Mouse (Mus musculus) midbrain, postnatal 0 days (tissue): ENCODE results near the gene Kcnh3. TPM values are rescaled to one million over a fixed set of nuclear protein-coding genes. Genes with fewer than 3 reads are reported as not detected.

Experiments
- ATAC-seq: fragments of 200-750 bp; cut with Nextera tagmentation; 2 replicates; pipeline ENCODE4 v1.8.0; 2017; ENCODE audit warnings: moderate number of reproducible peaks, mild to moderate bottlenecking, moderate TSS enrichment, moderate library complexity; ENCODE audit not compliant: low FRiP score
- DNase-seq: peaks from one replicate; pipeline ENCODE4 v3.0.0-alpha.2; 2015; ENCODE audit warnings: low spot score
- H3K27ac ChIP-seq: fragments of 300-500 bp; sonication (generic); 2 replicates; pipeline ENCODE4 v1.5.1; 2014; ENCODE audit warnings: low read depth, mild to moderate bottlenecking, low read length, mixed read lengths
- H3K27me3 ChIP-seq: fragments of 300-500 bp; sonication (generic); 2 replicates; pipeline ENCODE4 v1.6.1; 2014; ENCODE audit warnings: low read length, control low read depth, mixed read lengths; ENCODE audit not compliant: insufficient read depth
- H3K36me3 ChIP-seq: fragments of 300-500 bp; sonication (generic); 2 replicates; pipeline ENCODE4 v1.6.1; 2014; ENCODE audit warnings: low read length, control low read depth, mixed read lengths; ENCODE audit not compliant: insufficient read depth
- H3K4me1 ChIP-seq: fragments of 300-500 bp; sonication (generic); 2 replicates; pipeline ENCODE4 v1.6.1; 2014; ENCODE audit warnings: mild to moderate bottlenecking, control low read depth, antibody characterized with exemption, low read length, mixed read lengths; ENCODE audit not compliant: insufficient read depth
- H3K4me2 ChIP-seq: fragments of 300-500 bp; sonication (generic); 2 replicates; pipeline ENCODE4 v1.6.1; 2014; ENCODE audit warnings: low read depth, mild to moderate bottlenecking, low read length, mixed read lengths; ENCODE audit not compliant: poor library complexity, severe bottlenecking
- H3K4me3 ChIP-seq: fragments of 300-500 bp; sonication (generic); 2 replicates; pipeline ENCODE4 v1.5.1; 2014; ENCODE audit warnings: low read depth, mild to moderate bottlenecking, low read length, moderate library complexity
- H3K9ac ChIP-seq: fragments of 300-500 bp; sonication (generic); replicated peaks from 2 replicates; pipeline ENCODE4 v1.6.1; 2014; ENCODE audit warnings: mild to moderate bottlenecking, low read length, moderate library complexity, mixed read lengths; ENCODE audit not compliant: poor library complexity, severe bottlenecking
- H3K9me3 ChIP-seq: fragments of 300-500 bp; sonication (generic); 2 replicates; pipeline ENCODE4 v1.6.1; 2016; ENCODE audit warnings: low read length, control low read depth
- CTCF ChIP-seq: IDR thresholded peaks from 2 replicates; pipeline ENCODE4 v1.5.1; 2016; ENCODE audit warnings: antibody characterized with exemption, mild to moderate bottlenecking
- WGBS: fragments of 180-500 bp; shearing (Covaris S2); extraction: QIAGEN DNeasy Blood & Tissue Kit; methylation state at CpG from one replicate; pipeline ENCODE4 v1.1.7; 2014; 5-methylcytosine and 5-hydroxymethylcytosine counted together
- polyA plus RNA-seq: library from polyadenylated mRNA; unstranded; fragments of >200 nt; fragmentation: Nextera tagmentation; extraction: Ambion mirVana; gene quantifications from 2 replicates; pipeline ENCODE4 v1.2.1, GENCODE M21; 2015
- total RNA-seq: library from RNA; depleted of rRNA; stranded (reverse); fragments of >200 nt; gene quantifications from 2 replicates; pipeline ENCODE4 v1.2.3, GENCODE M21; 2014

The Kcnh3 gene
- total and polyA plus RNA-seq, 2 experiments from 2014 or later: 0.60 to 3.6 TPM

DNA sequence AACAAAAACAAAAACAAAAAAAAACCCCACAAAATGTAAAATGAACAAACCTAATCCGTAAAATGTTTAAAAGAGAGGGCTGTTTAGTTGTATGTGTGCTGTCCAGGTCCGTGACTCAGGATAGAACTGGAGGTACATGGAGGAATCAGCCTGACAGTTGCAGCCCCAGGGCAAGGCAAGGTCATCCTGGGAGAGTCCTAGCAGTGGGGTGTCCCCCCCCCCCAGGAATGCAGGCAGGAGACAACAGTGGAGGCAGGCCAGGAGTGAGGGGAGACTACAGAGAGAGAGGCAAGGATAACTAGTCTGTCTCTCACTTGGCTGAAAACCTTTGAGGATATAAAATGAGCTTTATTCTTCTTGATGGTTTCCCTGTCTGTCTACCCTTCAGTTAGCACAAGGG is 39.7 kb downstream of the Kcnh3 start:
- H3K4me2 ChIP-seq: no peak overlapping the region
- no peak for DNase-seq
- H3K9ac ChIP-seq: no peak overlapping the region
- no peaks in the 10 kb centered on the region for H3K4me1 ChIP-seq
- 83% methylated on average over 2 of the region's 2 CpGs for WGBS
- TF ChIP-seq CTCF: no peak
- no peaks in the 10 kb centered on the region for H3K9me3 ChIP-seq
- H3K4me3 ChIP-seq: no peak overlapping the region
- no peaks in the 10 kb centered on the region for H3K27me3 ChIP-seq
- H3K27ac ChIP-seq: no peak overlapping the region
- ATAC-seq: no peak
- H3K36me3 ChIP-seq: no peaks in the 10 kb centered on the region

DNA sequence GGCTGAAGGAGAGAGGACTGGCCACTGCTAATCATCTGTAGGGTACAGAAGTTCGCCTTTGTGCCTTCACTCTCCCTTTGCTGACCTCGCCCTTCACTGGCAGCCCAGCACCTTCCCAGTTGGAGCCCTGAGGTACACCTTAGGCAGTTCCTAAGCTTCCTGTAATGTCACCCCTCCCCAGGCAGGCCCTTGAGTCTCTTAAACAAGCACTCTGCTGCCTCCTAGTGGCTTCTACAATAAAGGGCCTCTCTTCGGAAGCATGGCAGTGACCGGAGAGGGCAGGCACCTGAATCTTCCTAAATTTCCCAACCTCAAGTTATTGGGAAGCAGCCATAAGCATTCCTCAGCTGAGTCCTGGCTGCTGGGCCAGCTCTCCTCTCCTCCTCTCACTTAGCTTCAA is 41.0 kb downstream of the Kcnh3 start:
- peak; percentile 78 for TF ChIP-seq CTCF
- H3K27ac ChIP-seq: no peak overlapping the region
- H3K27me3 ChIP-seq: no peaks in the 10 kb centered on the region
- ATAC-seq (no peak), DNase-seq (peak; percentile 85)
- H3K4me3 ChIP-seq: no peak overlapping the region
- no peaks in the 10 kb centered on the region for H3K4me1 ChIP-seq
- H3K4me2 ChIP-seq: no peak overlapping the region
- H3K9me3 ChIP-seq: no peaks in the 10 kb centered on the region
- H3K36me3 ChIP-seq: no peaks in the 10 kb centered on the region
- H3K9ac ChIP-seq: no peak overlapping the region
- WGBS: 28% methylated on average over 4 of the region's 4 CpGs

DNA sequence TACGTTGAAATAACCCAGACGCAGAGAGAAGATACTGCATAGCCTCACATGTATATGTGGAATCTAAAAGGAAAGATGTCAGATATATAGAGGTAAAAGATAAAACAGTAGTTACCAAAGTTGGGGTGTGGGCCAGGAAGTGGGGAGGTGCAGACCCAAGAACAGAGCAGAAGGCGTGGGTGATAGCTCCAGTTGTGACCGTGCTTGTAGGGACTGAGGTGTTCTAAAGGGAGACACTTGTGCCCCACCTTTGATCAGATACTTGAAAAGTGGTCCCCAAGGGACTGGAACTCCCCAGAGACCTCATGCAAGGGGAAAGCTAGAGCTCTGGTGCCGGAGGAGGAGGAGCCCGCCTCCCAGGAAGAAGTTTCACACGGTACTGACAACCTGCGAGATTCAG is 51.4 kb downstream of the Kcnh3 start:
- Histone ChIP-seq H3K9me3 (no peaks in the 10 kb centered on the region), H3K4me1 (no peaks in the 10 kb centered on the region), H3K4me3 (no peak overlapping the region), H3K9ac (no peak overlapping the region), H3K27me3 (no peaks in the 10 kb centered on the region), H3K27ac (no peak overlapping the region), H3K4me2 (no peak overlapping the region), H3K36me3 (no peaks in the 10 kb centered on the region)
- no peak for TF ChIP-seq CTCF
- ATAC-seq (no peak), DNase-seq (no peak)
- WGBS: 85% methylated on average over 8 of the region's 8 CpGs

DNA sequence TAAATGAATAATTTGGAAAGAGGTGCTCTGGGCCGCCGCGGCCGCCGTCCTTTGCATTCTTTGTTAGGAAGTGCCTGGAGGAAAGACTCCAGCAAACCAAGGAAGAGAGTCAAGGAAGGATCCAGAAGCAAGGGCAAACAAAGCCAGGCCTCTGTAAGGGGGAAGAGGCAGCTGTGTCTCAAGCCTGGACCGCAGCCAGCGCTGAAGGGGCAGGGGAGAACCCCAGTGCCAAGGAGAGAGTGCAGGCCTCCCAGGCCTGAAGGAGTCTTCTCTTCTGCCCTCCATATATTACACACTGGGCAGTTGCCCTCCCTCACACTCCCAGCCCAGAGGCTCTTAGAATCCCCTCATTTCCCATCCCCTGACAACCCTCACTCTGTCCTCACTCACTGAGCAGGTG is 53.6 kb downstream of the Kcnh3 start:
- DNase-seq: peak; percentile 30
- 82% methylated on average over 7 of the region's 7 CpGs for WGBS

DNA sequence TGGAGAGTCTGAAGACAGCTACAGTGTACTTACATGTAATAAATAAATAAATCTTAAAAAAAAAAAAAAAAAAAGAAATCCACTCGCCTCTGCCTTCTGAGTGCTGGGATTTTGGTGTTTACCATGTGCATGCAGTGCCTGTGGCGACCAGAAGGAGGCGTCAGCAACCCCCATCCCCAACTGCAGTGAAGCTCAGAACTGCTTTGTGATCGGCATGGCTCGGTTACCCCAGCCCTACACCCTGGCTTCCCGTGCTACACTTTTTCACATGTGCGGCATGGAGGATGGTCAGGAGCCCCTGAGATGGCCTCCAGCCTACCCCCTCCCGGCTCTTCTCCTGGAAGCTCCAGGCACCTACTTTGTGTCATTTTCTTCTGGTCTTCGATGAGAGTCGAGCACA is 58.8 kb downstream of the Kcnh3 start:
- 73% methylated on average over 10 of the region's 10 CpGs for WGBS

More for the DNA sequence above, 53.6 kb downstream of the Kcnh3 start:
- Histone ChIP-seq H3K4me3 (no peak overlapping the region), H3K9me3 (no peaks in the 10 kb centered on the region), H3K27ac (no peak overlapping the region), H3K9ac (no peak overlapping the region), H3K36me3 (no peaks in the 10 kb centered on the region), H3K27me3 (no peaks in the 10 kb centered on the region), H3K4me2 (no peak overlapping the region), H3K4me1 (no peaks in the 10 kb centered on the region)
- no peak for ATAC-seq
- no peak for TF ChIP-seq CTCF

DNA sequence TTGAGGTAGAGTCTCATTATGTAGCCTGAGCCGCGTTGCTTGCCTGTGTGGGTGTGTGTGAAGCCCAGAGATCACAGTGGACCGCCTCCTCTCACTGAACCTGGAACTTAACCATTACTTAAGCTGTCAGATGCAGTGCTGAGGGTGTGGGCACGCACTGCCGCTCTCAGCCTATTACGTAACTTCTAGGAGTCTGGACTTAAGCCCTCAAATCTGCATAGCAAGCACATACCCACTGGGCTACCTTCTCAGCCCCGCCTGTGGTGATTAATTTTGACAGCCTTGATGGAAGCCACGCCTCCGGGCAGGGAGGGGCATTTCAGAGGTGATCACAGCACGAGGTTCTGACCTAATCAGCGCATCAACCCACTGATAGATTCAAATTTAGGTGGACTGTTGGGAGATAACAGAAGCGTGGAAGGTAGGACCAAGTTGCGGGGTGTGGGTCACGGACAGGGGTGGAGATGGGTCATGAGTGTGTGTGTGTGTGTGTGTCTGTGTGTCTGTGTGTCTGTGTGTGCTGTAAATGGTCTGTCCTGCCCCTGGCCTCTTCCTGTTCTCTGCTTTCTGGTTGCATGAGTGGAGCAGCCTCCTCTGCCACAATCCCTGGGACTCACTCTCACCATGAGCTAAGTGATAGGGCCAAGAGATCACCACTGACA is 60.0 kb downstream of the Kcnh3 start:
- no peak overlapping the region for H3K27ac ChIP-seq
- ATAC-seq: no peak
- no peaks in the 10 kb centered on the region for H3K36me3 ChIP-seq
- no peaks in the 10 kb centered on the region for H3K27me3 ChIP-seq
- DNase-seq: no peak
- 45% methylated on average over 14 of the region's 14 CpGs for WGBS
- TF ChIP-seq CTCF: no peak
- H3K4me2 ChIP-seq: no peak overlapping the region
- no peaks in the 10 kb centered on the region for H3K4me1 ChIP-seq
- H3K4me3 ChIP-seq: no peak overlapping the region
- H3K9ac ChIP-seq: no peak overlapping the region
- H3K9me3 ChIP-seq: no peaks in the 10 kb centered on the region

More for the DNA sequence above, 58.8 kb downstream of the Kcnh3 start:
- Histone ChIP-seq H3K4me2 (no peak overlapping the region), H3K9ac (no peak overlapping the region), H3K9me3 (no peaks in the 10 kb centered on the region), H3K27ac (no peak overlapping the region), H3K36me3 (no peaks in the 10 kb centered on the region), H3K27me3 (no peaks in the 10 kb centered on the region), H3K4me3 (no peak overlapping the region), H3K4me1 (no peaks in the 10 kb centered on the region)
- DNase-seq: no peak
- ATAC-seq: no peak
- TF ChIP-seq CTCF: peak; percentile 18; the same call in 1 of the 2 replicates
